Mouse (Mus musculus) neural tube, embryonic 14.5 days (tissue): ENCODE data around the gene Slc37a1. TPM values are rescaled to one million over a fixed set of nuclear protein-coding genes. Genes with fewer than 3 reads are reported as not detected.

Experiments used
- ATAC-seq: fragments of 200-750 bp; cut with Nextera tagmentation; 2 replicates; pipeline ENCODE4 v1.8.0; 2017; ENCODE audit warnings: low read depth, mild to moderate bottlenecking, moderate TSS enrichment, moderate library complexity
- H3K27ac ChIP-seq: fragments of 300-500 bp; sonication (generic); 2 replicates; pipeline ENCODE4 v1.5.1; 2014; ENCODE audit warnings: low read depth, mild to moderate bottlenecking, control low read depth, low read length, moderate library complexity, mixed read lengths
- H3K27me3 ChIP-seq: fragments of 300-500 bp; sonication (generic); 2 replicates; pipeline ENCODE4 v1.6.1; 2014; ENCODE audit warnings: low read length; ENCODE audit not compliant: control insufficient read depth, insufficient read depth
- H3K36me3 ChIP-seq: fragments of 300-500 bp; sonication (generic); 2 replicates; pipeline ENCODE4 v1.6.1; 2014; ENCODE audit warnings: low read length, mixed read lengths; ENCODE audit not compliant: control insufficient read depth, insufficient read depth
- H3K4me1 ChIP-seq: fragments of 300-500 bp; sonication (generic); 2 replicates; pipeline ENCODE4 v1.6.1; 2014; ENCODE audit warnings: low read length; ENCODE audit not compliant: control insufficient read depth, insufficient read depth
- H3K4me2 ChIP-seq: fragments of 300-500 bp; sonication (generic); 2 replicates; pipeline ENCODE4 v1.6.1; 2014; ENCODE audit warnings: mild to moderate bottlenecking, low read depth, low read length, control low read depth
- H3K4me3 ChIP-seq: fragments of 300-500 bp; sonication (generic); 2 replicates; pipeline ENCODE4 v1.5.1; 2014; ENCODE audit warnings: low read depth, low read length, control low read depth, mixed read lengths
- H3K9ac ChIP-seq: fragments of 300-500 bp; sonication (generic); replicated peaks from 2 replicates; pipeline ENCODE4 v1.6.1; 2014; ENCODE audit warnings: low read depth, mild to moderate bottlenecking, control low read depth, low read length, mixed read lengths
- H3K9me3 ChIP-seq: fragments of 300-500 bp; sonication (generic); 2 replicates; pipeline ENCODE4 v1.6.1; 2016; ENCODE audit warnings: low read length; ENCODE audit not compliant: control insufficient read depth
- WGBS: fragments of 180-500 bp; shearing (Covaris S2); extraction: QIAGEN DNeasy Blood & Tissue Kit; methylation state at CpG from one replicate; pipeline ENCODE4 v1.1.7; 2014; 5-methylcytosine and 5-hydroxymethylcytosine counted together
- polyA plus RNA-seq: library from polyadenylated mRNA; unstranded; fragments of >200 nt; fragmentation: Nextera tagmentation; extraction: Ambion mirVana; gene quantifications from 2 replicates; pipeline ENCODE4 v1.2.1, GENCODE M21; 2014

The Slc37a1 gene
- polyA plus RNA-seq, 1 experiment from 2014 or later, result 10.1 TPM

DNA sequence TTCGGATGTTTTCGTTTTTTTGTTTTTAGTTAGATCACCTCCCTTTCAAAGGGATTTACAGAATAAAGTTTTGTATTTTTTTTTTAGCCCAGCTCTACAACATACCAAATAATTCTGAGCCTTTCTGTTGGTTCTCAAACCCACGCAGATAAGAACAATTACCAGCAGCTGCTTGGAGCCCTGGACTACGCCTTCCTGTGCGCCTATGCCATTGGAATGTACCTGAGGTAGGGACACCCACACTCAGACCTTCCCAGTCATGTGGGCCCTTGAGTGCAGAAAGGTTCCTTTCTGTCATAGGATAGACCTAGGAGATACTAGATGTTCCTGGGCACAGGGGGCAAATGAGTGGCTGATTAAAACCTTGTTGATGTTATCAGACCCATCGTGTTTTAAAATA, 29.4 kb downstream of the Slc37a1 start:
- H3K27ac ChIP-seq, result no peak overlapping the region
- no peaks in the 10 kb centered on the region for H3K36me3 ChIP-seq
- H3K9ac ChIP-seq, result no peak overlapping the region
- 86% methylated on average over 6 of the region's 6 CpGs for WGBS
- no peak overlapping the region for H3K4me3 ChIP-seq
- H3K4me1 ChIP-seq, result no peaks in the 10 kb centered on the region
- no peak for ATAC-seq
- no peaks in the 10 kb centered on the region for H3K9me3 ChIP-seq
- no peak overlapping the region for H3K4me2 ChIP-seq
- H3K27me3 ChIP-seq, result no peaks in the 10 kb centered on the region

DNA sequence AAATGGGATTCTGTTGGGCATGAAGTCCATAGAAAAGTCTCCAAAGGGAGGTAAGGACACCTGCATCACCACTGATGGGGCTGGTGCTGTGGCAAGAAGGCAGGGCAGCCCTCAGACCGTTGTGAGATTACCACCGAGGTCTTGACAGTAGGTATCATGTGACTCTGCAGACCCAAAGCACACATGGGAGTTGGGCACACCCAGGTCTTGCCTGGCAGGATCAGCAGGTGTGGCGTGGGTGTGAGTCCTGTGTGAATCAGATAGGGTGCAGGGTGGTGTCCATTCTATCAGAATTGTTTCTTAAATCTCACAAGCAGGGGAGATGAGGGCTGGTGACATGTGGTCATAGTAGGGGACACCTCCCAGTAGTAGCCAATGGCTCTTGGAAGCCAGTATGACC, 30.4 kb downstream of the Slc37a1 start:
- Histone ChIP-seq H3K4me3 (no peak overlapping the region), H3K9ac (no peak overlapping the region), H3K36me3 (no peaks in the 10 kb centered on the region), H3K27me3 (no peaks in the 10 kb centered on the region), H3K4me2 (no peak overlapping the region), H3K9me3 (no peaks in the 10 kb centered on the region), H3K4me1 (no peaks in the 10 kb centered on the region), H3K27ac (no peak overlapping the region)
- 85% methylated on average over 3 of the region's 3 CpGs for WGBS
- no peak for ATAC-seq

DNA sequence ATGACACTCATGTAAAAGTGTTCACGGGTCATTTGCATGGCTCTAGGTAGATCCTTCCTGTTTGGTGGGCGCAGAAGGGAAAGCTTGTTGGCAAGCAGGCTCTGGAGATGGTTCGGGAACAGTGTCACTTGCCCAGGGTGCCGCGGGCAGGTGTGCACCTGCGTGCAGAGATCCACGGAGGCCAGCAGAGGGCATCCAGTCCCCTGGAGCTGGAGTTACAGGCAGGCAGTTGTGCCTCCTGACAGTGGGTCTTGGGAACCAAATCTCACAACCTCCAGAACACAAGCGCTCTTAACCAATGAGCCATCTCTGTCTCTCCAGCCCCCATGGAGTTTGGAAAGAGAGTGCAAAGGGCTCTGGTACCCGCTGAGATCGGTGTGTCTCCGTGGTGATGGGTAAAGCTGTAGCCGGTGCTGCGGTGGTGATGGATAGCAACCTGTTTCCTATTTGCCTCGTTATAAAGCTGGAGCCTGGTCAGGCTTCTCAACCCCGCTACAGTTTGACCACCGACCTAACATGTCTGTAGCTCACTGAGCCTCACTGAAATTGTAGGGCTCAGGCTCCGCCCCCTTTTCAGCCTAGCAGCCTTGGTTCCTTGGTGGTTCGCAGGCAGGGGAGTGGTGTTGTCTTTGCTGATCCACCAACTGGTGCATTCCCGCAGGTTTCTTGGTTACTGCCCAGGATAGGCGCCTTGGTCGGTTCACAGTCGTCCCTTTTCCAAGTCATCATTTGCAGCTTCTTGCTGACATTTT, 31.1 kb downstream of the Slc37a1 start:
- Histone ChIP-seq H3K4me3 (no peak overlapping the region), H3K9me3 (no peaks in the 10 kb centered on the region), H3K27ac (no peak overlapping the region), H3K27me3 (no peaks in the 10 kb centered on the region), H3K4me1 (no peaks in the 10 kb centered on the region), H3K36me3 (no peaks in the 10 kb centered on the region), H3K4me2 (no peak overlapping the region), H3K9ac (no peak overlapping the region)
- 51% methylated on average over 22 of the region's 22 CpGs for WGBS
- no peak for ATAC-seq

DNA sequence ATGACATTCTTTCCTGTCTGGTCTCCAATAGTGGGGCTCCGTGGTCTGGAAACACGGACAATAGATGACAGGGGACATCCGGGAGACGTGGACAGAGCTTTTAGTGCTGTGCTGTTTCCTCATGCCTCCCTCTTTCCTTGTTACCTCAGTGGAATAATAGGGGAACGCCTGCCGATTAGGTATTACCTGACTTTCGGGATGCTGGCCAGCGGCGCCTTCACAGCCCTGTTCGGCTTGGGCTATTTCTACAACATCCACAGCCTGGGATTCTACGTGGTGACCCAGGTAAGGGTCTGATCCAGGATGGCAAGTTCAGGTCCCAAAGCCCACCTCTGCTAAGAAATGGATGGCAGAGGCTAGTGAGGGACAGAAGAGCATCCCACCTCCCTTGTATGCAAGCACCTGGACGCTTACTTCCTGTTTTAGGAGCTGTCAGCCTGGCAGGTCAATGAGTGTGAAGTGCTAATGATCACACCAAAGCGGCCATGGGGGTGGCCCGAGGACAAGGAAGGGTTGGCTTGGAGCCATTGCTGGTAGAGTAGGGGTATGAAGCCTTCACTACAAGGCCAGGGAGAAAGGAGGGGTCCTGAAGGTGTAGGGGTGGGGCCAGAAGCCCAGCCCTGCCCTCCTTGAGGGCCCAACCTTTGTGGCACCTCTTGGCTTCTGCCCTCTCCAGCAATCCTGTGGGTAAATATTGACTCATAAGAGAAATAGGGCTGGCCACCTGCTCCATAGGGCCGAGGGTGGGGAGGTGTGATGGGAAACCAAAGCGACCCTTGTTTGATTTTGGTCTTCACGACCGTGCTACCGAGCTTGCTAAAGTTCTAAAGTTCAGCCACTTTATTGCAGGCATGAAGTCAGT, 32.5 kb downstream of the Slc37a1 start:
- H3K36me3 ChIP-seq, result no peaks in the 10 kb centered on the region
- ATAC-seq, result no peak
- H3K4me1 ChIP-seq, result no peaks in the 10 kb centered on the region
- H3K27ac ChIP-seq, result no peak overlapping the region
- no peak overlapping the region for H3K4me3 ChIP-seq
- H3K9me3 ChIP-seq, result no peaks in the 10 kb centered on the region
- no peak overlapping the region for H3K4me2 ChIP-seq
- WGBS, result 90% methylated on average over 19 of the region's 19 CpGs
- H3K27me3 ChIP-seq, result no peaks in the 10 kb centered on the region
- no peak overlapping the region for H3K9ac ChIP-seq

DNA sequence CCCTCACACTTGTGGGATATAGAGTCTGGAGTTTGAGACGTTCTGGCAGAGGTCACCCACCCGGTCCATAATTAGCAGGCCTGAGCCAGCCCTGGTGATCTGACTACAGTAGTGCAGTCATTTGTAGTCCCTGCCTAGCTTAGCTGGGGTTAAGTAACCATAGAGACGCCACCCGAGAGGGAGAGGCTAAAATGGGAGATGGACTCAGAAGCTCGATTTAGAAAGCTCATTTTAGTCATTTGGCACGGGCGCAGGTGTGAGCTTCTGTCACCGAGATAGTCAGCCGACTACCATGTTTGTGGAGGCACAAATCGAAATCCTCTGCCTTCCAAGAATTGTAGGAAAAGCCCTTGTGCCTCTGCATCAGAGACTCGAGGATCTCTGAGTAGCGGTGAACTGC, 34.8 kb downstream of the Slc37a1 start:
- no peak overlapping the region for H3K4me2 ChIP-seq
- 73% methylated on average over 12 of the region's 12 CpGs for WGBS
- no peaks in the 10 kb centered on the region for H3K36me3 ChIP-seq
- H3K27me3 ChIP-seq, result no peaks in the 10 kb centered on the region
- no peak overlapping the region for H3K4me3 ChIP-seq
- H3K9me3 ChIP-seq, result no peaks in the 10 kb centered on the region
- H3K9ac ChIP-seq, result no peak overlapping the region
- peaks cover under 1% of the 10 kb centered on the region; the same call in 1 of the 2 replicates for H3K4me1 ChIP-seq
- H3K27ac ChIP-seq, result no peak overlapping the region
- ATAC-seq, result no peak

DNA sequence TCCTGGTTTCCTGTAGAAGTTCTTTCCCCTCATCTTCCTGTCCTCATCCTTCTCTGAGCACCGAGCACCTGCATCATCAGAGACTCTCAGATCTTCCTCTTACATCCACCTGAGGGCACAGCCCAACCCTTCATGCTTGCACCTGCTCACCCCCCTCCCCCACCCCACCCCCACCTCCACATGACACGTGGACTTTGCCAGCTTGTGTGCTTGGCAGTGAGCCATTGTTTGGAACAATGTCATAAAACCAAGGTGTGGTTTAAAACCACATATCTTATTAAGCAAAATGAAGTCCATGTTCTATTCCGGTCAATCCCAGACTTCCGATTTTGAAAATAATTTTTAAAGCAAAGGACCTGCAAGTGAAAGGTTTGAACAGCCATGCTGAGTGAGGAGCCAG, 35.9 kb downstream of the Slc37a1 start:
- no peak overlapping the region for H3K4me3 ChIP-seq
- H3K36me3 ChIP-seq, result no peaks in the 10 kb centered on the region
- no peak overlapping the region for H3K4me2 ChIP-seq
- no peak for ATAC-seq
- H3K27me3 ChIP-seq, result no peaks in the 10 kb centered on the region
- H3K9ac ChIP-seq, result no peak overlapping the region
- peaks cover 2% of the 10 kb centered on the region; the same call in 1 of the 2 replicates for H3K4me1 ChIP-seq
- H3K27ac ChIP-seq, result no peak overlapping the region
- H3K9me3 ChIP-seq, result no peaks in the 10 kb centered on the region
- WGBS, result 85% methylated on average over 4 of the region's 4 CpGs

DNA sequence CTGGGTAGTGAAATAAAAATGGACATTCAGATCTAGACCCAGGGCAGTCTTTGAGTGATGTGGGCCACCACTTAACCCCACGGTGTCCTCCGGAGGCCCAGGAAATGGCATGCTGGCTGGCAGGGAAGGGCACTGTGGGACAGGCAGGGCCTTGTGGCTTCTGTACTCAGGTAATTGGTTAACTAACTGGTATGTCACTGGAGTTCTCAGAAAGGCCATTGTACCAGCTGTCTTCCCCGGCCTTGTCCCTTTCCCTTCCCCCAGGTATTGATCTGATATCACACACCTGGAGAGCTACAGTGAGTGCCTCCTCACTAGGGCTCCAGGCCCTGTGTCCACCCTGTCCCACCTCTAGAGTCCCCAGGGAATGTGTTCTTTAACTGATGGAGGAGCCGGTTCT, 36.8 kb downstream of the Slc37a1 start:
- WGBS, result 88% methylated on average over 4 of the region's 4 CpGs
- Histone ChIP-seq H3K9ac (no peak overlapping the region), H3K9me3 (no peaks in the 10 kb centered on the region), H3K4me3 (no peak overlapping the region), H3K27me3 (no peaks in the 10 kb centered on the region), H3K4me1 (peaks cover 2% of the 10 kb centered on the region; the same call in 1 of the 2 replicates), H3K4me2 (no peak overlapping the region), H3K27ac (no peak overlapping the region), H3K36me3 (no peaks in the 10 kb centered on the region)
- no peak for ATAC-seq

DNA sequence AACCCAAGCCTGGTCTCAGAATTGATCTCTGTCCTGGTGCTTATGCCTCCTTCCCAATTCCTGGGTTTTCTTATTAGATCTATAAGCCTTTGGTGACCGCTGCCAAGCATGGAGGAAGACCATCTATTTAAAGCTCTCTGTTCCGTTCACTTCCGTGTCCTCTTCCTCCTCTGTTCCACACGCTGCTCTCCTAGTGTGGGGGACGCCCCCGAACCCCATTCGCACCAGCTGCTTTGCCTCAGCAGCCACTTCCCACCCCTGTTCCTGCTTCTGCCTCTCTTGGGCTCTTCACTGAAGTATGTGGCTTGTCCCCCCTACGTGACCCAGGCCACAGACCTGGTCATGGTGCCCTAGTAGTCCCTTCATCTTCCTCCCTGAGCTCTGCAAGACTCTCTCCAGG, 37.6 kb downstream of the Slc37a1 start:
- no peak overlapping the region for H3K4me3 ChIP-seq
- H3K36me3 ChIP-seq, result no peaks in the 10 kb centered on the region
- 94% methylated on average over 8 of the region's 8 CpGs for WGBS
- no peak overlapping the region for H3K27ac ChIP-seq
- no peaks in the 10 kb centered on the region for H3K9me3 ChIP-seq
- no peaks in the 10 kb centered on the region for H3K27me3 ChIP-seq
- no peak for ATAC-seq
- no peak overlapping the region for H3K4me2 ChIP-seq
- H3K9ac ChIP-seq, result no peak overlapping the region
- H3K4me1 ChIP-seq, result peaks cover 2% of the 10 kb centered on the region; the same call in 1 of the 2 replicates
